Mouse (Mus musculus): ENCODE measurements around the gene Trpm5.

- no peak for TF ChIP-seq HCFC1 (IDR thresholded peaks at IDR 0.05; ENCODE audit: borderline replicate concordance, insufficient read depth, low read length)
- TF ChIP-seq ZNF384 (IDR thresholded peaks at IDR 0.05; ENCODE audit: low read depth, low read length) = no peak
- TF ChIP-seq MAFK (IDR thresholded peaks at IDR 0.05; ENCODE audit: insufficient read depth, low read depth, low read length) = no peak
These were observed 17.3 kb upstream of the Trpm5 start for GRCm38 (mm10) chr7:143111719-143112118.

Data from ES-E14 (cell line).